Mouse (Mus musculus): ENCODE results near the gene Kirrel3. TPM values are rescaled to one million over a fixed set of nuclear protein-coding genes. Genes with fewer than 3 reads are reported as not detected.

Gene Kirrel3
- polyA plus RNA-seq, 1 experiment from 2014 or later = 5.3 TPM

- Histone ChIP-seq H3K4me1 (replicated peaks; ENCODE audit: control insufficient read depth, insufficient read depth, low read length) (no peaks in the 10 kb centered on the region; the same call in 1 of the 2 replicates), H3K27ac (ENCODE audit: low read depth, low read length) (no peak overlapping the region), H3K9ac (ENCODE audit: low read length) (no peak overlapping the region), H3K4me3 (ENCODE audit: low read depth, low read length) (no peak overlapping the region), H3K27me3 (ENCODE audit: control insufficient read depth, insufficient read depth, low read length) (peaks cover 2% of the 10 kb centered on the region; the same call in 1 of the 2 replicates), H3K4me2 (ENCODE audit: low read depth, low read length, severe bottlenecking) (no peak overlapping the region), H3K9me3 (ENCODE audit: control insufficient read depth, low read length) (no peaks in the 10 kb centered on the region), H3K36me3 (ENCODE audit: control insufficient read depth, insufficient read depth, low read length) (no peaks in the 10 kb centered on the region)
- 45% methylated on average over 3 of the region's 3 CpGs for WGBS
- ATAC-seq (replicated peaks; ENCODE audit: low FRiP score) = no peak
- DNase-seq (ENCODE audit: low spot score) = no peak
Measured at GRCm38 (mm10) chr9:34714996-34715619, 229.4 kb downstream of the Kirrel3 start.

DNA sequence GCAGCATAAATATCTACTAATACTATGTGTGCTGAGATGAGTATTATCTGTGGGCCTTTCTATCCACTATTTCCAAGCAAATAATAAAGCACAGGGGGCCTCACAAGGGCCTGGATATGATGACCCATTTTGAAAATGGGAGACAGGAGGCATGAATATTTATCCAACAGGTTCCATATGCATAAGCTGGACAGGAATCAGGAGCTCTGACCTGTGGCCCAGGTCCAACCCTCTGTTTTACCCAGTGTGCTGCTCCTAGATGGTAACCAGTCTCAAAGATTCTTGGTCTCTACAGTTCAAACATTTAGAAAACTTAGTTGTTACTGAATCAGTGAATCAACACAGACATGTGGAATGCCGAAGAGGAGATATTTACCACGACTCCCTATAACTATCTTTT lies 230.8 kb downstream of the Kirrel3 start:
- Histone ChIP-seq H3K27me3 (ENCODE audit: control insufficient read depth, insufficient read depth, low read length) (no peaks in the 10 kb centered on the region; the same call in 1 of the 2 replicates), H3K9me3 (ENCODE audit: control insufficient read depth, low read length) (no peaks in the 10 kb centered on the region), H3K36me3 (ENCODE audit: control insufficient read depth, insufficient read depth, low read length) (no peaks in the 10 kb centered on the region), H3K4me2 (ENCODE audit: low read depth, low read length, severe bottlenecking) (no peak overlapping the region), H3K9ac (ENCODE audit: low read length) (no peak overlapping the region), H3K4me1 (replicated peaks; ENCODE audit: control insufficient read depth, insufficient read depth, low read length) (no peaks in the 10 kb centered on the region; the same call in 1 of the 2 replicates), H3K4me3 (ENCODE audit: low read depth, low read length) (no peak overlapping the region), H3K27ac (ENCODE audit: low read depth, low read length) (no peak overlapping the region)
- ATAC-seq (replicated peaks; ENCODE audit: low FRiP score) = no peak
- DNase-seq (ENCODE audit: low spot score) = no peak
- WGBS = 89% methylated on average over 2 of the region's 2 CpGs

- H3K27ac ChIP-seq (ENCODE audit: low read depth, low read length) = no peak overlapping the region
- 62% methylated on average over 6 of the region's 6 CpGs for WGBS
- DNase-seq (ENCODE audit: low spot score) (no peak), ATAC-seq (replicated peaks; ENCODE audit: low FRiP score) (no peak)
- no peak overlapping the region for H3K9ac ChIP-seq (ENCODE audit: low read length)
- no peak overlapping the region for H3K4me3 ChIP-seq (ENCODE audit: low read depth, low read length)
- H3K27me3 ChIP-seq (ENCODE audit: control insufficient read depth, insufficient read depth, low read length) = no peaks in the 10 kb centered on the region; the same call in 1 of the 2 replicates
- H3K4me1 ChIP-seq (replicated peaks; ENCODE audit: control insufficient read depth, insufficient read depth, low read length) = no peaks in the 10 kb centered on the region
- no peaks in the 10 kb centered on the region for H3K36me3 ChIP-seq (ENCODE audit: control insufficient read depth, insufficient read depth, low read length)
- no peaks in the 10 kb centered on the region for H3K9me3 ChIP-seq (ENCODE audit: control insufficient read depth, low read length)
- H3K4me2 ChIP-seq (ENCODE audit: low read depth, low read length, severe bottlenecking) = no peak overlapping the region
Measured at GRCm38 (mm10) chr9:34721478-34722197, 235.9 kb downstream of the Kirrel3 start.

GRCm38 (mm10) chr9:34722198-34722550 lies 236.5 kb downstream of the Kirrel3 start:
- DNase-seq (ENCODE audit: low spot score) = no peak
- 24% methylated on average over 5 of the region's 5 CpGs for WGBS
- no peak overlapping the region for H3K4me2 ChIP-seq (ENCODE audit: low read depth, low read length, severe bottlenecking)
- no peaks in the 10 kb centered on the region for H3K36me3 ChIP-seq (ENCODE audit: control insufficient read depth, insufficient read depth, low read length)
- H3K4me1 ChIP-seq (replicated peaks; ENCODE audit: control insufficient read depth, insufficient read depth, low read length) = no peaks in the 10 kb centered on the region
- H3K27me3 ChIP-seq (ENCODE audit: control insufficient read depth, insufficient read depth, low read length) = no peaks in the 10 kb centered on the region; the same call in 1 of the 2 replicates
- no peak overlapping the region for H3K4me3 ChIP-seq (ENCODE audit: low read depth, low read length)
- no peak overlapping the region for H3K9ac ChIP-seq (ENCODE audit: low read length)
- H3K9me3 ChIP-seq (ENCODE audit: control insufficient read depth, low read length) = no peaks in the 10 kb centered on the region
- H3K27ac ChIP-seq (ENCODE audit: low read depth, low read length) = no peak overlapping the region
- ATAC-seq (replicated peaks; ENCODE audit: low FRiP score) = no peak

GRCm38 (mm10) chr9:34732507-34732906 lies 246.8 kb downstream of the Kirrel3 start:
- no peaks in the 10 kb centered on the region for H3K9me3 ChIP-seq (ENCODE audit: control insufficient read depth, low read length)
- no peak overlapping the region for H3K4me2 ChIP-seq (ENCODE audit: low read depth, low read length, severe bottlenecking)
- no peak overlapping the region for H3K27ac ChIP-seq (ENCODE audit: low read depth, low read length)
- no peaks in the 10 kb centered on the region for H3K36me3 ChIP-seq (ENCODE audit: control insufficient read depth, insufficient read depth, low read length)
- H3K4me1 ChIP-seq (replicated peaks; ENCODE audit: control insufficient read depth, insufficient read depth, low read length) = no peaks in the 10 kb centered on the region
- no peak for DNase-seq (ENCODE audit: low spot score)
- 83% methylated on average over 6 of the region's 6 CpGs for WGBS
- H3K4me3 ChIP-seq (ENCODE audit: low read depth, low read length) = no peak overlapping the region
- H3K27me3 ChIP-seq (ENCODE audit: control insufficient read depth, insufficient read depth, low read length) = no peaks in the 10 kb centered on the region
- H3K9ac ChIP-seq (ENCODE audit: low read length) = no peak overlapping the region
- ATAC-seq (replicated peaks; ENCODE audit: low FRiP score) = no peak

DNA sequence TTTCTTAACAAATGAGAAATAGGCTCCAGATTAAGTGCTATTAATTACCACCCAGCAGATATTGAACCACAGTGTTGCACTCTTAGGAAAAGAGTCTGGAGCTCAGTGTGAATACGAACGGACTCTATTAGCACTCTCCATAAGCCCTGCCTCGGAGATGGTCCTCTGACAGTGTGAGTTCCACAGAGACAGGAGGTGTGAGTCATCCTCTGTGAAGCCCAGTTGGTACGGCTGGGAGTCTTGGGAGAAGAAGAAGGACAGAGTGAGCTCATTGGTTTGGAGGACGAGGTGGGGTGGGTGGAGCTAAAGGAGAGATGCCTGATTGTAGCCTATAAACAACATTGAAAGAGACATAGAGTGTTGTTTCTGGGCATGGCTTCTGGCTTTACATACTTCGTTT lies 247.9 kb downstream of the Kirrel3 start:
- Histone ChIP-seq H3K4me3 (ENCODE audit: low read depth, low read length) (no peak overlapping the region), H3K9me3 (ENCODE audit: control insufficient read depth, low read length) (no peaks in the 10 kb centered on the region), H3K27me3 (ENCODE audit: control insufficient read depth, insufficient read depth, low read length) (no peaks in the 10 kb centered on the region), H3K4me2 (ENCODE audit: low read depth, low read length, severe bottlenecking) (no peak overlapping the region), H3K4me1 (replicated peaks; ENCODE audit: control insufficient read depth, insufficient read depth, low read length) (no peaks in the 10 kb centered on the region), H3K27ac (ENCODE audit: low read depth, low read length) (no peak overlapping the region), H3K36me3 (ENCODE audit: control insufficient read depth, insufficient read depth, low read length) (no peaks in the 10 kb centered on the region), H3K9ac (ENCODE audit: low read length) (no peak overlapping the region)
- DNase-seq (ENCODE audit: low spot score) = no peak
- no peak for ATAC-seq (replicated peaks; ENCODE audit: low FRiP score)
- 76% methylated on average over 6 of the region's 6 CpGs for WGBS

DNA sequence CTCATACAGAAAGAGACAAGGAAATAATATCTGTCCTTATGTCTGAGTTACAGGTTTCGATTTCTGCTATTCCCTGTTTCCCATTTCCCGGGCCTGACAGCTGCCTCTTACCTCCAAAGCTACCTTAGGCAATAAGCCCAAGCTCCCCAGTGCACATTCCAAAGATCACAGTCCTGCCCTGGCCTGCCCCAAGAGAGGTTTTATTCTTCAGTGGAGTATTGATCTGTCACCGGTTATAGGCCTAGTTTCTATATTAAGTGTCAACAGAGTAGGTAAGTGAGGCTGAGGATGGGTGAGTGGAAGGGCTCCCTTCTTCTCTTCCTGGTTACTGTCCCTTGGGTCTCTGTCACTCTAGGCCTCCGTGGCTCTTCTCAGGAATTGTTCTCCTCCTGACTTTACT lies 249.3 kb downstream of the Kirrel3 start:
- no peaks in the 10 kb centered on the region for H3K36me3 ChIP-seq (ENCODE audit: control insufficient read depth, insufficient read depth, low read length)
- no peak overlapping the region for H3K27ac ChIP-seq (ENCODE audit: low read depth, low read length)
- H3K9me3 ChIP-seq (ENCODE audit: control insufficient read depth, low read length) = no peaks in the 10 kb centered on the region
- H3K4me1 ChIP-seq (replicated peaks; ENCODE audit: control insufficient read depth, insufficient read depth, low read length) = no peaks in the 10 kb centered on the region
- H3K4me2 ChIP-seq (ENCODE audit: low read depth, low read length, severe bottlenecking) = no peak overlapping the region
- WGBS = 86% methylated on average over 4 of the region's 4 CpGs
- no peak overlapping the region for H3K9ac ChIP-seq (ENCODE audit: low read length)
- no peak overlapping the region for H3K4me3 ChIP-seq (ENCODE audit: low read depth, low read length)
- no peak for DNase-seq (ENCODE audit: low spot score)
- no peak for ATAC-seq (replicated peaks; ENCODE audit: low FRiP score)
- H3K27me3 ChIP-seq (ENCODE audit: control insufficient read depth, insufficient read depth, low read length) = no peaks in the 10 kb centered on the region

- Histone ChIP-seq H3K9me3 (ENCODE audit: control insufficient read depth, low read length) (no peaks in the 10 kb centered on the region), H3K27ac (ENCODE audit: low read depth, low read length) (no peak overlapping the region), H3K27me3 (ENCODE audit: control insufficient read depth, insufficient read depth, low read length) (no peaks in the 10 kb centered on the region), H3K36me3 (ENCODE audit: control insufficient read depth, insufficient read depth, low read length) (no peaks in the 10 kb centered on the region), H3K4me2 (ENCODE audit: low read depth, low read length, severe bottlenecking) (no peak overlapping the region), H3K4me3 (ENCODE audit: low read depth, low read length) (no peak overlapping the region), H3K4me1 (replicated peaks; ENCODE audit: control insufficient read depth, insufficient read depth, low read length) (no peaks in the 10 kb centered on the region), H3K9ac (ENCODE audit: low read length) (no peak overlapping the region)
- no peak for DNase-seq (ENCODE audit: low spot score)
- WGBS = 30% methylated on average over 5 of the region's 5 CpGs
- no peak for ATAC-seq (replicated peaks; ENCODE audit: low FRiP score)
Measured at GRCm38 (mm10) chr9:34739431-34739830, 253.7 kb downstream of the Kirrel3 start.

DNA sequence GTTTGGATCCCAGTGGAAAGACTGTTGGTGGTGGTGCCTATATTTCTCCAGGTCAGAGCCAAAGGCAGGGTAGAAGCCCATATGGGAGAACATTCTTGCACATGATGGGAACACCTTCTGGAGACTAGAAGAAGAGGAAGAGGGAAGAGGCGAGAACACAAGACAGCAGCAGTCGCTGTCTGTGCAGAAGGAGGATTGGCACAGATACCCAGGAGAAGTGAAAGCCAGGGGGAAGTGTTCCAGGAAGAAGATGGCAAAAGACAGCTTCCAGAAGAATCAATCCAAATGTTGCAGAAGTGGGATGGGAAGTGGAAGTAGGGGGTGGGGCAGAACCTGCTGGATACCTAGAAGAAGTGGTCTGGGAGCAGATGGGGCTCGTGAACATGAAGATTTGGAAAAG lies 255.1 kb downstream of the Kirrel3 start:
- no peak overlapping the region for H3K27ac ChIP-seq (ENCODE audit: low read depth, low read length)
- no peak overlapping the region for H3K4me3 ChIP-seq (ENCODE audit: low read depth, low read length)
- ATAC-seq (replicated peaks; ENCODE audit: low FRiP score) = no peak
- H3K4me2 ChIP-seq (ENCODE audit: low read depth, low read length, severe bottlenecking) = no peak overlapping the region
- no peaks in the 10 kb centered on the region for H3K9me3 ChIP-seq (ENCODE audit: control insufficient read depth, low read length)
- no peak for DNase-seq (ENCODE audit: low spot score)
- H3K36me3 ChIP-seq (ENCODE audit: control insufficient read depth, insufficient read depth, low read length) = no peaks in the 10 kb centered on the region
- H3K4me1 ChIP-seq (replicated peaks; ENCODE audit: control insufficient read depth, insufficient read depth, low read length) = no peaks in the 10 kb centered on the region
- no peak overlapping the region for H3K9ac ChIP-seq (ENCODE audit: low read length)
- WGBS = 77% methylated on average over 3 of the region's 3 CpGs
- H3K27me3 ChIP-seq (ENCODE audit: control insufficient read depth, insufficient read depth, low read length) = no peaks in the 10 kb centered on the region
